Mouse (Mus musculus): ENCODE measurements around the gene Cfl2. TPM values are rescaled to one million over a fixed set of nuclear protein-coding genes. Genes with fewer than 3 reads are reported as not detected.
A peak's percentile ranks its signal among the peaks of the same experiment; 100 is the strongest.
"Not testable (repeated sequence)": the region's sequence is repeated elsewhere in the genome, so short reads cannot be mapped to it uniquely, and the experiment has no call there.

Gene Cfl2
- 185 and 209 TPM in 2 replicates for polyA plus RNA-seq (2015; fragmentation: Nextera tagmentation; extraction: Ambion mirVana)

- Histone ChIP-seq H3K27ac (replicated peaks) (peak within 1 kb of the TSS; percentile 98), H3K4me1 (peaks cover 9% of the 10 kb centered on the region; the same call in 1 of the 2 replicates), H3K4me2 (replicated peaks) (peak within 1 kb of the TSS; percentile 54), H3K27me3 (no peaks in the 10 kb centered on the region), H3K9me3 (replicated peaks) (no peaks in the 10 kb centered on the region), H3K4me3 (replicated peaks) (peak within 1 kb of the TSS; percentile 94), H3K36me3 (peaks cover 12% of the 10 kb centered on the region; the same call in 1 of the 2 replicates), H3K9ac (peak within 1 kb of the TSS; percentile 99)
- under 1% methylated on average over 63 of the region's 82 CpGs for WGBS
- ATAC-seq (ENCODE audit: insufficient number of reproducible peaks, low FRiP score, low TSS enrichment, low read depth) = peak; percentile 92
Measured at GRCm38 (mm10) chr12:54862606-54863535, at the start of gene Cfl2. TSS of gene Cfl2 (minus strand) at chr12:54862877.

GRCm38 (mm10) chr12:54910387-54910786 lies 47.7 kb upstream of the Cfl2 start:
- Histone ChIP-seq H3K9me3 (replicated peaks) (no peaks in the 10 kb centered on the region), H3K4me3 (replicated peaks) (no peak overlapping the region), H3K36me3 (peaks cover 46% of the 10 kb centered on the region), H3K9ac (no peak overlapping the region), H3K27me3 (no peaks in the 10 kb centered on the region), H3K4me1 (no peaks in the 10 kb centered on the region), H3K4me2 (replicated peaks) (no peak overlapping the region), H3K27ac (replicated peaks) (no peak overlapping the region)
- WGBS = 90% methylated on average over 3 of the region's 3 CpGs
- ATAC-seq (ENCODE audit: insufficient number of reproducible peaks, low FRiP score, low TSS enrichment, low read depth) = no peak

GRCm38 (mm10) chr12:54892559-54892958 lies 29.9 kb upstream of the Cfl2 start:
- H3K9ac ChIP-seq; H3K27me3 ChIP-seq; H3K27ac ChIP-seq (replicated peaks); H3K4me3 ChIP-seq (replicated peaks); ATAC-seq (ENCODE audit: insufficient number of reproducible peaks, low FRiP score, low TSS enrichment, low read depth); H3K9me3 ChIP-seq (replicated peaks); H3K4me2 ChIP-seq (replicated peaks); H3K4me1 ChIP-seq: not testable (repeated sequence)
- H3K36me3 ChIP-seq = peaks cover 18% of the 10 kb centered on the region; the same call in 1 of the 2 replicates
- WGBS = 65% methylated on average over 2 of the region's 2 CpGs

- Histone ChIP-seq H3K4me3 (replicated peaks) (no peak overlapping the region), H3K9ac (no peak overlapping the region), H3K4me2 (replicated peaks) (no peak overlapping the region), H3K9me3 (replicated peaks) (no peaks in the 10 kb centered on the region), H3K27ac (replicated peaks) (no peak overlapping the region), H3K4me1 (no peaks in the 10 kb centered on the region), H3K36me3 (peaks cover 2% of the 10 kb centered on the region; the same call in 1 of the 2 replicates), H3K27me3 (no peaks in the 10 kb centered on the region)
- 93% methylated on average over 2 of the region's 2 CpGs for WGBS
- no peak for ATAC-seq (ENCODE audit: insufficient number of reproducible peaks, low FRiP score, low TSS enrichment, low read depth)
Measured at GRCm38 (mm10) chr12:54890426-54890825, 27.7 kb upstream of the Cfl2 start.

GRCm38 (mm10) chr12:54887580-54888127 lies 25.0 kb upstream of the Cfl2 start:
- no peak overlapping the region for H3K4me3 ChIP-seq (replicated peaks)
- ATAC-seq (ENCODE audit: insufficient number of reproducible peaks, low FRiP score, low TSS enrichment, low read depth) = no peak
- H3K9me3 ChIP-seq (replicated peaks) = no peaks in the 10 kb centered on the region
- no peak overlapping the region for H3K4me2 ChIP-seq (replicated peaks)
- no peaks in the 10 kb centered on the region for H3K27me3 ChIP-seq
- H3K36me3 ChIP-seq = no peaks in the 10 kb centered on the region
- 59% methylated on average over 4 of the region's 4 CpGs for WGBS
- no peaks in the 10 kb centered on the region for H3K4me1 ChIP-seq
- no peak overlapping the region for H3K9ac ChIP-seq
- H3K27ac ChIP-seq (replicated peaks) = no peak overlapping the region

- no peak; the same call in 1 of the 2 replicates for ATAC-seq (ENCODE audit: insufficient number of reproducible peaks, low FRiP score, low TSS enrichment, low read depth)
- no peaks in the 10 kb centered on the region for H3K27me3 ChIP-seq
- no peaks in the 10 kb centered on the region for H3K4me1 ChIP-seq
- no peak overlapping the region for H3K4me2 ChIP-seq (replicated peaks)
- H3K36me3 ChIP-seq = no peaks in the 10 kb centered on the region
- no peak overlapping the region for H3K4me3 ChIP-seq (replicated peaks)
- H3K9ac ChIP-seq = no peak overlapping the region
- H3K27ac ChIP-seq (replicated peaks) = no peak overlapping the region
- 20% methylated on average over 6 of the region's 6 CpGs for WGBS
- H3K9me3 ChIP-seq (replicated peaks) = no peaks in the 10 kb centered on the region
Measured at GRCm38 (mm10) chr12:54879630-54880029, 17.0 kb upstream of the Cfl2 start.

GRCm38 (mm10) chr12:54879211-54879610 lies 16.5 kb upstream of the Cfl2 start:
- H3K4me1 ChIP-seq = no peaks in the 10 kb centered on the region
- no peak overlapping the region for H3K27ac ChIP-seq (replicated peaks)
- no peaks in the 10 kb centered on the region for H3K27me3 ChIP-seq
- H3K4me2 ChIP-seq (replicated peaks) = no peak overlapping the region
- H3K4me3 ChIP-seq (replicated peaks) = no peak overlapping the region
- ATAC-seq (ENCODE audit: insufficient number of reproducible peaks, low FRiP score, low TSS enrichment, low read depth) = no peak
- no peaks in the 10 kb centered on the region for H3K9me3 ChIP-seq (replicated peaks)
- 67% methylated on average over 5 of the region's 5 CpGs for WGBS
- no peaks in the 10 kb centered on the region for H3K36me3 ChIP-seq
- no peak overlapping the region for H3K9ac ChIP-seq

- ATAC-seq (ENCODE audit: insufficient number of reproducible peaks, low FRiP score, low TSS enrichment, low read depth) = no peak
- H3K9ac ChIP-seq = no peak overlapping the region
- H3K9me3 ChIP-seq (replicated peaks) = no peaks in the 10 kb centered on the region
- H3K4me1 ChIP-seq = no peaks in the 10 kb centered on the region
- H3K36me3 ChIP-seq = no peaks in the 10 kb centered on the region
- no peaks in the 10 kb centered on the region for H3K27me3 ChIP-seq
- H3K4me2 ChIP-seq (replicated peaks) = no peak overlapping the region
- WGBS = 85% methylated on average over 1 of the region's 1 CpGs
- no peak overlapping the region for H3K27ac ChIP-seq (replicated peaks)
- H3K4me3 ChIP-seq (replicated peaks) = no peak overlapping the region
Measured at GRCm38 (mm10) chr12:54877875-54878274, 15.2 kb upstream of the Cfl2 start.

GRCm38 (mm10) chr12:54876879-54877278 lies 14.2 kb upstream of the Cfl2 start:
- Histone ChIP-seq H3K9me3 (replicated peaks) (no peaks in the 10 kb centered on the region), H3K27me3 (no peaks in the 10 kb centered on the region), H3K9ac (no peak overlapping the region), H3K4me1 (no peaks in the 10 kb centered on the region), H3K36me3 (no peaks in the 10 kb centered on the region), H3K4me2 (replicated peaks) (no peak overlapping the region), H3K27ac (replicated peaks) (no peak overlapping the region), H3K4me3 (replicated peaks) (no peak overlapping the region)
- 18% methylated on average over 5 of the region's 5 CpGs for WGBS
- ATAC-seq (ENCODE audit: insufficient number of reproducible peaks, low FRiP score, low TSS enrichment, low read depth) = no peak

GRCm38 (mm10) chr12:54874711-54875110 lies 12.0 kb upstream of the Cfl2 start:
- 39% methylated on average over 6 of the region's 6 CpGs for WGBS
- Histone ChIP-seq H3K4me2 (replicated peaks) (no peak overlapping the region), H3K9me3 (replicated peaks) (no peaks in the 10 kb centered on the region), H3K27ac (replicated peaks) (0 out of 2 replicates have a peak overlapping the region, but pooled peaks have one; percentile 17), H3K27me3 (no peaks in the 10 kb centered on the region), H3K4me3 (replicated peaks) (no peak overlapping the region), H3K9ac (no peak overlapping the region), H3K36me3 (no peaks in the 10 kb centered on the region), H3K4me1 (no peaks in the 10 kb centered on the region)
- ATAC-seq (ENCODE audit: insufficient number of reproducible peaks, low FRiP score, low TSS enrichment, low read depth) = peak; percentile 67

GRCm38 (mm10) chr12:54861991-54862605 lies 579 bp downstream of the Cfl2 start:
- WGBS = under 1% methylated on average over 36 of the region's 36 CpGs

More at GRCm38 (mm10) chr12:54861991-54862605, 579 bp downstream of the Cfl2 start:
- Histone ChIP-seq H3K27me3 (no peaks in the 10 kb centered on the region), H3K27ac (replicated peaks) (peak overlapping the region; percentile 98), H3K36me3 (peaks cover 20% of the 10 kb centered on the region; the same call in 1 of the 2 replicates), H3K4me2 (replicated peaks) (peak overlapping the region; percentile 54), H3K9me3 (replicated peaks) (no peaks in the 10 kb centered on the region), H3K9ac (peak overlapping the region; percentile 99), H3K4me3 (replicated peaks) (peak overlapping the region; percentile 94), H3K4me1 (peaks cover 9% of the 10 kb centered on the region; the same call in 1 of the 2 replicates)
- ATAC-seq (ENCODE audit: insufficient number of reproducible peaks, low FRiP score, low TSS enrichment, low read depth) = peak; percentile 69; the same call in 1 of the 2 replicates

All from embryonic facial prominence, embryonic 15.5 days (tissue).